Mouse (Mus musculus) ES-E14 (cell line): ENCODE data around the gene Olfr678. TPM values are rescaled to one million over a fixed set of nuclear protein-coding genes. Genes with fewer than 3 reads are reported as not detected.
"Not testable (repeated sequence)": the region's sequence is repeated elsewhere in the genome, so short reads cannot be mapped to it uniquely, and the experiment has no call there.

ENCODE experiments used
- DNase-seq: peaks from one replicate; pipeline ENCODE4 v3.0.0-alpha.2; 2013; ENCODE audit warnings: low read depth, low spot score
- H3K27ac ChIP-seq: 2 replicates; pipeline ENCODE4 v1.5.1; 2012; ENCODE audit warnings: low read depth, mild to moderate bottlenecking, low read length, moderate library complexity, mixed read lengths; ENCODE audit not compliant: poor library complexity, insufficient read depth, severe bottlenecking
- H3K36me3 ChIP-seq: 2 replicates; pipeline ENCODE4 v1.6.1; 2012; ENCODE audit warnings: mild to moderate bottlenecking, low read length, moderate library complexity, mixed read lengths; ENCODE audit not compliant: control insufficient read depth, poor library complexity, insufficient read depth, severe bottlenecking
- H3K4me1 ChIP-seq, 2 experiments: fragments of 150-350 bp in 1 of 2; sonication (generic) in 1 of 2; 2 replicates each; pipeline ENCODE4 v1.6.1; 2012; ENCODE audit warnings: low read length in 2 of 2, mild to moderate bottlenecking in 1 of 2, mixed read lengths in 1 of 2; ENCODE audit not compliant: control insufficient read depth in 2 of 2, insufficient read depth in 2 of 2, poor library complexity in 1 of 2
- H3K4me3 ChIP-seq, 2 experiments: fragments of 150-350 bp in 1 of 2; sonication (generic) in 1 of 2; 2 replicates each; pipeline ENCODE4 v1.5.1; 2012; ENCODE audit warnings: low read length in 2 of 2, low read depth in 1 of 2, mild to moderate bottlenecking in 1 of 2, mixed read lengths in 1 of 2; ENCODE audit not compliant: insufficient read depth in 1 of 2, poor library complexity in 1 of 2, severe bottlenecking in 1 of 2
- H3K9ac ChIP-seq: 2 replicates; pipeline ENCODE4 v1.6.1; 2012; ENCODE audit warnings: low read depth, mild to moderate bottlenecking, low read length, mixed read lengths; ENCODE audit not compliant: poor library complexity, insufficient read depth, severe bottlenecking
- H3K9me3 ChIP-seq: fragments of 150-350 bp; sonication (generic); 2 replicates; pipeline ENCODE4 v1.6.1; 2012; ENCODE audit warnings: low read depth, mild to moderate bottlenecking, low read length; ENCODE audit not compliant: control insufficient read depth, insufficient read depth
- CHD2 ChIP-seq: IDR thresholded peaks from 2 replicates; pipeline ENCODE4 v1.6.1; 2014; ENCODE audit warnings: mild to moderate bottlenecking, low read depth, low read length, inconsistent platforms
- HCFC1 ChIP-seq: IDR thresholded peaks from 2 replicates; pipeline ENCODE4 v1.6.1; 2012; ENCODE audit warnings: low read length, inconsistent platforms, borderline replicate concordance; ENCODE audit not compliant: insufficient read depth
- MAFK ChIP-seq: IDR thresholded peaks from 2 replicates; pipeline ENCODE4 v1.6.1; 2014; ENCODE audit warnings: mild to moderate bottlenecking, low read depth, low read length, inconsistent platforms; ENCODE audit not compliant: insufficient read depth
- ZC3H11A ChIP-seq: IDR thresholded peaks from 2 replicates; pipeline ENCODE4 v1.6.1; 2012; ENCODE audit warnings: low read depth, mild to moderate bottlenecking, inconsistent platforms, low read length, borderline replicate concordance
- ZNF384 ChIP-seq: IDR thresholded peaks from 2 replicates; pipeline ENCODE4 v1.6.1; 2012; ENCODE audit warnings: low read depth, low read length, inconsistent platforms
- in situ Hi-C, 2 experiments: fragments of 600-800 bp; cut with MboI; formaldehyde crosslinking; loops; one replicate each; pipeline ENCODE4 v1.15.1; 2025; ENCODE audit warnings: low sequenced_read_pairs in 2 of 2, inconsistent platforms in 1 of 2; ENCODE audit not compliant: unreplicated experiment in 2 of 2
- total RNA-seq: library from RNA; depleted of rRNA; stranded (reverse); fragments of 300-350 nt; gene quantifications from 2 replicates; pipeline ENCODE4 v1.2.3, GENCODE M21; 2012; rRNA removed

Gene Olfr678
- not detected in 2 replicates for total RNA-seq

GRCm38 (mm10) chr7:105064175-105064574 lies at the start of gene Olfr678:
Gene Olfr678, plus strand, starts transcription at chr7:105064475.
- no peak for DNase-seq
- in situ Hi-C loops, result no loop called here
- Histone ChIP-seq H3K4me3 (no peak within 1 kb of the TSS), H3K27ac (no peak within 1 kb of the TSS), H3K9ac (no peak within 1 kb of the TSS), H3K4me1 (no peaks in the 10 kb centered on the region), H3K9me3 (no peaks in the 10 kb centered on the region), H3K36me3 (no peaks in the 10 kb centered on the region)
- TF ChIP-seq ZNF384, result no peak
- no peak for TF ChIP-seq MAFK
- no peak for TF ChIP-seq CHD2
- TF ChIP-seq ZC3H11A, result no peak
- TF ChIP-seq HCFC1, result no peak

- Histone ChIP-seq H3K4me1 (no peaks in the 10 kb centered on the region), H3K4me3 (no peak overlapping the region), H3K9me3 (no peaks in the 10 kb centered on the region), H3K36me3 (no peaks in the 10 kb centered on the region), H3K27ac (no peak overlapping the region), H3K9ac (no peak overlapping the region)
- TF ChIP-seq CHD2 (no peak), ZC3H11A (no peak), HCFC1 (no peak), MAFK (no peak), ZNF384 (no peak)
- no peak for DNase-seq
- in situ Hi-C loops, result no loop called here
Measured at GRCm38 (mm10) chr7:105022530-105022929, 41.7 kb upstream of the Olfr678 start.

GRCm38 (mm10) chr7:105028360-105028759 lies 35.9 kb upstream of the Olfr678 start, which contains the start of gene Olfr675:
Gene Olfr675, minus strand, starts transcription at chr7:105028460.
- H3K27ac ChIP-seq, result no peak within 1 kb of the TSS
- H3K9me3 ChIP-seq, result no peaks in the 10 kb centered on the region
- TF ChIP-seq HCFC1 (no peak), ZC3H11A (no peak), CHD2 (no peak), MAFK (no peak)
- H3K9ac ChIP-seq, result no peak within 1 kb of the TSS
- DNase-seq, result no peak
- H3K4me1 ChIP-seq, result no peaks in the 10 kb centered on the region
- H3K36me3 ChIP-seq, result no peaks in the 10 kb centered on the region
- no peak within 1 kb of the TSS for H3K4me3 ChIP-seq
- in situ Hi-C loops, result no loop called here

- no peaks in the 10 kb centered on the region for H3K9me3 ChIP-seq
- H3K27ac ChIP-seq, result no peak within 1 kb of the TSS
- no peak for DNase-seq
- no peaks in the 10 kb centered on the region for H3K4me1 ChIP-seq
- no peak for TF ChIP-seq HCFC1
- no peak for TF ChIP-seq CHD2
- TF ChIP-seq MAFK, result no peak
- no peak for TF ChIP-seq ZC3H11A
- TF ChIP-seq ZNF384, result no peak
- no peaks in the 10 kb centered on the region for H3K36me3 ChIP-seq
- no peak within 1 kb of the TSS for H3K4me3 ChIP-seq
- H3K9ac ChIP-seq, result no peak within 1 kb of the TSS
- in situ Hi-C loops, result no loop called here
Measured at GRCm38 (mm10) chr7:105032398-105032797, 31.9 kb upstream of the Olfr678 start, which contains the start of gene Olfr676. Gene Olfr676, plus strand, starts transcription at chr7:105032698.

DNA sequence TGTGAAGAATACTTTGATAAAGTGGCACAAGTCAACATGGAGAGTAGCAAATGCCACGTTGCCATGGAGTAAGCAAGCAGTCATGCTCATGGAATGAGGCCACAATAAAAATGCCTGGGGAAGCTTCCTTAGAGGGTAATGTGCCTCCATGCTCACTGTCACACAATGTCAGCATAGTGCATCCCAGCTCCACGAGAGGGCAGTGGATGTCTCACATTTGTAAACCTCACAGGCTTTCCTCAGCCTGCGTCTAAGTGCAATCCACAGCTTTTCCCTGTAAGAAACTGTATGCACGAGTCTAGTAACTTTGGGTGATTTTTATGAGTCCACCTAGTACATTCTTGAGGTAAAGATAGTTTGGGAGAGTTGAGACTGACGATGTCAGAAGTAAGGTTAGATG lies 30.4 kb upstream of the Olfr678 start:
- in situ Hi-C loops, H3K27ac ChIP-seq, DNase-seq, H3K9me3 ChIP-seq, H3K4me3 ChIP-seq, H3K9ac ChIP-seq, H3K36me3 ChIP-seq, H3K4me1 ChIP-seq: not testable (repeated sequence)
